Mouse (Mus musculus): ENCODE data around the gene Katnal1.

DNA sequence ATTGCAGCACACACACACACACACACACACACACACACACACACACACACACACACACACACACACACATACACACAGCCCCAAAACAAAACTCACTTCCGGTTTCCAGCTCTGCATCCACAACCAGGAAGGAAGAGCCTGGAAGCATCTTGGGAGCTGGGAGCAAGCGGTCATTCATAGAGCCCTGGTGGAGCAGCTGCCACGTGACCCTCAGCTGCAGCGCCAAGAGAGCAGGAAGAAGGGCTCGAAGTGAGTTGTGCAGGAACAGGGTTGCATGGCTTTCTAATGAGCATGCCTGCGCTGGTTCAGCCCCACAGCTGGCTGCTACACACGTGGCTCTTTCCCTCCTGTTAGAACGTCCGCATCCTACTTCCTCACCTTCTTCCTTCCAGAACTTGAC, 40.5 kb upstream of the Katnal1 start:
- TF ChIP-seq CTCF (IDR thresholded peaks at IDR 0.05; ENCODE audit: insufficient read depth, low read depth, low read length), result no peak
- TF ChIP-seq POLR2A (IDR thresholded peaks at IDR 0.05; ENCODE audit: insufficient read depth, low read depth, low read length), result no peak

Data from olfactory bulb, adult 2 months (tissue).